Mouse (Mus musculus) heart, postnatal 0 days (tissue): ENCODE measurements around the gene Aplnr. TPM values are rescaled to one million over a fixed set of nuclear protein-coding genes. Genes with fewer than 3 reads are reported as not detected.
A peak's percentile ranks its signal among the peaks of the same experiment; 100 is the strongest.

ENCODE experiments used
- ATAC-seq: fragments of 200-750 bp; cut with Nextera tagmentation; 2 replicates; pipeline ENCODE4 v1.8.0; 2017; ENCODE audit warnings: low read depth, moderate number of reproducible peaks, moderate library complexity; ENCODE audit not compliant: insufficient read depth
- DNase-seq: peaks from one replicate; pipeline ENCODE4 v3.0.0-alpha.2; 2016; ENCODE audit warnings: low spot score
- H3K27ac ChIP-seq: fragments of 300-500 bp; sonication (generic); 2 replicates; pipeline ENCODE4 v1.5.1; 2014; ENCODE audit warnings: low read depth, mild to moderate bottlenecking
- H3K27me3 ChIP-seq: fragments of 300-500 bp; sonication (generic); 2 replicates; pipeline ENCODE4 v1.6.1; 2014; ENCODE audit warnings: low read length, mixed read lengths; ENCODE audit not compliant: control insufficient read depth, insufficient read depth
- H3K36me3 ChIP-seq: fragments of 300-500 bp; sonication (generic); replicated peaks from 2 replicates; pipeline ENCODE4 v1.6.1; 2014; ENCODE audit warnings: low read length, mixed read lengths; ENCODE audit not compliant: control insufficient read depth, insufficient read depth
- H3K4me1 ChIP-seq: fragments of 300-500 bp; sonication (generic); 2 replicates; pipeline ENCODE4 v1.6.1; 2014; ENCODE audit warnings: antibody characterized with exemption; ENCODE audit not compliant: control insufficient read depth, insufficient read depth
- H3K4me2 ChIP-seq: fragments of 300-500 bp; sonication (generic); 2 replicates; pipeline ENCODE4 v1.6.1; 2014; ENCODE audit warnings: low read depth, mild to moderate bottlenecking, low read length, moderate library complexity
- H3K4me3 ChIP-seq: fragments of 300-500 bp; sonication (generic); 2 replicates; pipeline ENCODE4 v1.5.1; 2014; ENCODE audit warnings: low read depth, low read length
- H3K9ac ChIP-seq: fragments of 300-500 bp; sonication (generic); replicated peaks from 2 replicates; pipeline ENCODE4 v1.6.1; 2014; ENCODE audit warnings: low read depth, low read length, mixed read lengths
- H3K9me3 ChIP-seq: fragments of 300-500 bp; sonication (generic); replicated peaks from 2 replicates; pipeline ENCODE4 v1.6.1; 2016; ENCODE audit warnings: low read length; ENCODE audit not compliant: control insufficient read depth
- CTCF ChIP-seq: IDR thresholded peaks from 2 replicates; pipeline ENCODE4 v1.5.1; 2016; ENCODE audit warnings: antibody characterized with exemption, control low read depth, low read depth
- EP300 ChIP-seq: IDR thresholded peaks from 2 replicates; pipeline ENCODE4 v1.6.1; 2016; ENCODE audit warnings: antibody characterized with exemption, low read depth
- WGBS: fragments of 180-500 bp; shearing (Covaris S2); extraction: QIAGEN DNeasy Blood & Tissue Kit; methylation state at CpG from one replicate; pipeline ENCODE4 v1.1.7; 2014; 5-methylcytosine and 5-hydroxymethylcytosine counted together
- polyA plus RNA-seq: library from polyadenylated mRNA; unstranded; fragments of >200 nt; fragmentation: Nextera tagmentation; extraction: Ambion mirVana; gene quantifications from 2 replicates; pipeline ENCODE4 v1.2.1, GENCODE M21; 2015
- total RNA-seq: library from RNA; depleted of rRNA; stranded (reverse); fragments of >200 nt; gene quantifications from 2 replicates; pipeline ENCODE4 v1.2.3, GENCODE M21; 2014; ENCODE audit warnings: low replicate concordance

Aplnr gene
- total and polyA plus RNA-seq, 2 experiments from 2014 or later: 47.7 to 59.0 TPM

GRCm38 (mm10) chr2:85160901-85161637, 25.0 kb downstream of the Aplnr start:
- 66% methylated on average over 4 of the region's 4 CpGs for WGBS
- no peak for DNase-seq
- no peak for TF ChIP-seq EP300
- TF ChIP-seq CTCF: no peak
- no peak for ATAC-seq
- no peaks in the 10 kb centered on the region for H3K36me3 ChIP-seq
- no peaks in the 10 kb centered on the region for H3K27me3 ChIP-seq
- no peak overlapping the region for H3K4me3 ChIP-seq
- H3K4me1 ChIP-seq: no peaks in the 10 kb centered on the region
- H3K9ac ChIP-seq: no peak overlapping the region
- H3K27ac ChIP-seq: no peak overlapping the region
- no peak overlapping the region for H3K4me2 ChIP-seq
- no peaks in the 10 kb centered on the region for H3K9me3 ChIP-seq

- 28% methylated on average over 1 of the region's 1 CpGs for WGBS
- TF ChIP-seq EP300: no peak
- no peak for TF ChIP-seq CTCF
- no peak for ATAC-seq
Measured at GRCm38 (mm10) chr2:85161638-85162093, 25.6 kb downstream of the Aplnr start.

GRCm38 (mm10) chr2:85163311-85164047, 27.5 kb downstream of the Aplnr start:
- ATAC-seq (peak; percentile 62), DNase-seq (peak; percentile 16)
- no peak overlapping the region for H3K4me3 ChIP-seq
- H3K9me3 ChIP-seq: no peaks in the 10 kb centered on the region
- H3K36me3 ChIP-seq: no peaks in the 10 kb centered on the region
- 31% methylated on average over 7 of the region's 7 CpGs for WGBS
- TF ChIP-seq CTCF: no peak
- TF ChIP-seq EP300: peak; percentile 77
- H3K27ac ChIP-seq: 0 out of 2 replicates have a peak overlapping the region, but pooled peaks have one; percentile 38
- no peaks in the 10 kb centered on the region for H3K4me1 ChIP-seq
- H3K9ac ChIP-seq: no peak overlapping the region
- H3K27me3 ChIP-seq: no peaks in the 10 kb centered on the region
- no peak overlapping the region for H3K4me2 ChIP-seq

More at GRCm38 (mm10) chr2:85161638-85162093, 25.6 kb downstream of the Aplnr start:
- Histone ChIP-seq H3K36me3 (no peaks in the 10 kb centered on the region), H3K4me1 (no peaks in the 10 kb centered on the region), H3K4me2 (no peak overlapping the region), H3K9ac (no peak overlapping the region), H3K27me3 (no peaks in the 10 kb centered on the region), H3K27ac (no peak overlapping the region), H3K4me3 (no peak overlapping the region), H3K9me3 (no peaks in the 10 kb centered on the region)
- DNase-seq: no peak

- H3K4me1 ChIP-seq: 0 out of 2 replicates have a peak, but pooled peaks cover 4% of the 10 kb centered on the region
- peak; percentile 22; the same call in 1 of the 2 replicates for ATAC-seq
Measured at GRCm38 (mm10) chr2:85167624-85168023, 31.6 kb downstream of the Aplnr start.

GRCm38 (mm10) chr2:85168327-85168726, 32.3 kb downstream of the Aplnr start:
- Histone ChIP-seq H3K9ac (no peak overlapping the region), H3K9me3 (no peaks in the 10 kb centered on the region), H3K4me3 (no peak overlapping the region), H3K4me2 (no peak overlapping the region), H3K27me3 (no peaks in the 10 kb centered on the region), H3K36me3 (no peaks in the 10 kb centered on the region), H3K27ac (peak overlapping the region; percentile 53), H3K4me1 (0 out of 2 replicates have a peak, but pooled peaks cover 4% of the 10 kb centered on the region)
- no peak for ATAC-seq
- 44% methylated on average over 1 of the region's 1 CpGs for WGBS
- TF ChIP-seq EP300 (no peak), CTCF (no peak)
- no peak for DNase-seq

More at GRCm38 (mm10) chr2:85167624-85168023, 31.6 kb downstream of the Aplnr start:
- H3K9ac ChIP-seq: no peak overlapping the region
- peak overlapping the region; percentile 53; the same call in 1 of the 2 replicates for H3K27ac ChIP-seq
- no peak overlapping the region for H3K4me3 ChIP-seq
- no peaks in the 10 kb centered on the region for H3K27me3 ChIP-seq
- TF ChIP-seq EP300 (peak; percentile 68), CTCF (no peak)
- DNase-seq: no peak
- 48% methylated on average over 1 of the region's 1 CpGs for WGBS
- no peak overlapping the region for H3K4me2 ChIP-seq
- H3K36me3 ChIP-seq: no peaks in the 10 kb centered on the region
- no peaks in the 10 kb centered on the region for H3K9me3 ChIP-seq
